Mouse (Mus musculus) mesoderm, embryonic 11.5 days (tissue): Measurements from ENCODE around the gene Socs3.

ENCODE experiments used
- DNase-seq: peaks from one replicate; pipeline ENCODE4 v3.0.0-alpha.2; 2012; ENCODE audit warnings: low read depth, low spot score

Socs3 gene

GRCm38 (mm10) chr11:117995661-117996060 is 25.8 kb upstream of the Socs3 start:
- DNase-seq, result no peak

GRCm38 (mm10) chr11:117995255-117995654 is 25.4 kb upstream of the Socs3 start:
- no peak for DNase-seq

- no peak for DNase-seq
These were observed 24.6 kb upstream of the Socs3 start for GRCm38 (mm10) chr11:117994250-117995057.

- DNase-seq, result no peak
These were observed 23.6 kb upstream of the Socs3 start for GRCm38 (mm10) chr11:117993190-117994175.

- no peak for DNase-seq
These were observed 21.9 kb upstream of the Socs3 start for GRCm38 (mm10) chr11:117991502-117992470.

GRCm38 (mm10) chr11:117989926-117990325 is 20.1 kb upstream of the Socs3 start:
- DNase-seq, result no peak

- no peak for DNase-seq
These were observed 19.4 kb upstream of the Socs3 start for GRCm38 (mm10) chr11:117989241-117989640.

GRCm38 (mm10) chr11:117987968-117988367 is 18.1 kb upstream of the Socs3 start:
- no peak for DNase-seq

GRCm38 (mm10) chr11:117987032-117987451 is 17.2 kb upstream of the Socs3 start:
- no peak for DNase-seq

- peak; percentile 93 for DNase-seq
These were observed 16.5 kb upstream of the Socs3 start, which contains the start of gene Pgs1 for GRCm38 (mm10) chr11:117986126-117987031. Pgs1 (plus strand) TSS chr11:117986292.

- no peak for DNase-seq
These were observed 13.9 kb upstream of the Socs3 start for GRCm38 (mm10) chr11:117983770-117984169.

GRCm38 (mm10) chr11:117982426-117982825 is 12.6 kb upstream of the Socs3 start:
- no peak for DNase-seq

- DNase-seq, result no peak
These were observed 9.5 kb upstream of the Socs3 start for GRCm38 (mm10) chr11:117979388-117979787.

- DNase-seq, result peak; percentile 41
These were observed 8.0 kb upstream of the Socs3 start for GRCm38 (mm10) chr11:117977694-117978360.

GRCm38 (mm10) chr11:117976081-117976582 is 6.3 kb upstream of the Socs3 start:
- peak; percentile 54 for DNase-seq

GRCm38 (mm10) chr11:117975211-117975967 is 5.5 kb upstream of the Socs3 start:
- DNase-seq, result peak; percentile 74

- peak; percentile 39 for DNase-seq
These were observed 4.7 kb upstream of the Socs3 start for GRCm38 (mm10) chr11:117974327-117975125.

GRCm38 (mm10) chr11:117973569-117973968 is 3.7 kb upstream of the Socs3 start:
- DNase-seq, result no peak
